Mouse (Mus musculus): ENCODE data around the gene Fam136a. TPM values are rescaled to one million over a fixed set of nuclear protein-coding genes. Genes with fewer than 3 reads are reported as not detected.
"Not testable (repeated sequence)": the region's sequence is repeated elsewhere in the genome, so short reads cannot be mapped to it uniquely, and the experiment has no call there.

The Fam136a gene
- total and polyA plus RNA-seq, 2 experiments: 41.8 to 83.2 TPM

- TF ChIP-seq CTCF (IDR thresholded peaks at IDR 0.05; ENCODE audit: low read depth, low read length) (no peak), POLR2A (IDR thresholded peaks at IDR 0.05; ENCODE audit: extremely low read depth, insufficient read depth, low read length) (no peak)
- Histone ChIP-seq H3K4me3 (ENCODE audit: insufficient read depth, low read depth, low read length) (no peak overlapping the region), H3K79me2 (ENCODE audit: control insufficient read depth, insufficient read depth, low read length) (peaks cover 3% of the 10 kb centered on the region; the same call in 1 of the 2 replicates), H3K36me3 (ENCODE audit: control insufficient read depth, insufficient read depth, low read length) (peaks cover 19% of the 10 kb centered on the region), H3K27ac (replicated peaks; ENCODE audit: insufficient read depth, low read depth, low read length) (no peak overlapping the region), H3K4me1 (ENCODE audit: control insufficient read depth, insufficient read depth, low read length) (no peaks in the 10 kb centered on the region), H3K9ac (ENCODE audit: low read depth, low read length) (no peak overlapping the region), H3K27me3 (ENCODE audit: control insufficient read depth, insufficient read depth, low read length) (no peaks in the 10 kb centered on the region)
- WGBS: 74% methylated on average over 3 of the region's 3 CpGs
- no peak for DNase-seq (ENCODE audit: extremely low read depth, low read depth, low spot score)
These were observed 12.9 kb downstream of the Fam136a start for GRCm38 (mm10) chr6:86378341-86378740.

GRCm38 (mm10) chr6:86380112-86380511, 14.7 kb downstream of the Fam136a start:
- not testable (repeated sequence) for H3K4me3 ChIP-seq (ENCODE audit: insufficient read depth, low read depth, low read length); DNase-seq (ENCODE audit: extremely low read depth, low read depth, low spot score); H3K4me1 ChIP-seq (ENCODE audit: control insufficient read depth, insufficient read depth, low read length); H3K79me2 ChIP-seq (ENCODE audit: control insufficient read depth, insufficient read depth, low read length); H3K27me3 ChIP-seq (ENCODE audit: control insufficient read depth, insufficient read depth, low read length); H3K9ac ChIP-seq (ENCODE audit: low read depth, low read length); H3K27ac ChIP-seq (replicated peaks; ENCODE audit: insufficient read depth, low read depth, low read length)
- WGBS: 77% methylated on average over 8 of the region's 8 CpGs
- H3K36me3 ChIP-seq (ENCODE audit: control insufficient read depth, insufficient read depth, low read length): peaks cover 19% of the 10 kb centered on the region

DNA sequence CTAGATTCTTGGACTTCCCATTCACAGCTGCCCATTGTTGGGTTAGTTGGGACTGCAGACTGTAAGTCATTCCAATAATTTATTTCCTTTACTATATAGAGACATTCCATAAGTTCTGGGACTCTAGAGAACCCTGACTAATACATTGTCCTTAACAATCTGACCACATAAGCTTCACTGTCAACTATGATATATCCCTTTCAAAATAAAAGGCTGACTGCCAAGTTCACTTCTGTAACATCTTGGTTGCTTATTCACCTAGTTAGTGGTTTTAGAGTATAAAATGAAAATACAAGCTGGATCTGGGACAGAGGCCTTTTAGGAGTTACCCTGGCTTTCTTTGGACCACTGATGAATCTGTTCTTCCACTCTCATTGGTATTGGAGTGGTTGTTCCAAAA, 17.1 kb downstream of the Fam136a start:
- no peaks in the 10 kb centered on the region for H3K27me3 ChIP-seq (ENCODE audit: control insufficient read depth, insufficient read depth, low read length)
- H3K79me2 ChIP-seq (ENCODE audit: control insufficient read depth, insufficient read depth, low read length): no peaks in the 10 kb centered on the region
- no peak for TF ChIP-seq POLR2A (IDR thresholded peaks at IDR 0.05; ENCODE audit: extremely low read depth, insufficient read depth, low read length)
- TF ChIP-seq CTCF (IDR thresholded peaks at IDR 0.05; ENCODE audit: low read depth, low read length): no peak
- H3K36me3 ChIP-seq (ENCODE audit: control insufficient read depth, insufficient read depth, low read length): peaks cover 12% of the 10 kb centered on the region
- no peak for DNase-seq (ENCODE audit: extremely low read depth, low read depth, low spot score)
- peaks cover 13% of the 10 kb centered on the region; the same call in 1 of the 2 replicates for H3K4me1 ChIP-seq (ENCODE audit: control insufficient read depth, insufficient read depth, low read length)
- no peak overlapping the region for H3K9ac ChIP-seq (ENCODE audit: low read depth, low read length)
- H3K4me3 ChIP-seq (ENCODE audit: insufficient read depth, low read depth, low read length): no peak overlapping the region
- no peak overlapping the region for H3K27ac ChIP-seq (replicated peaks; ENCODE audit: insufficient read depth, low read depth, low read length)

DNA sequence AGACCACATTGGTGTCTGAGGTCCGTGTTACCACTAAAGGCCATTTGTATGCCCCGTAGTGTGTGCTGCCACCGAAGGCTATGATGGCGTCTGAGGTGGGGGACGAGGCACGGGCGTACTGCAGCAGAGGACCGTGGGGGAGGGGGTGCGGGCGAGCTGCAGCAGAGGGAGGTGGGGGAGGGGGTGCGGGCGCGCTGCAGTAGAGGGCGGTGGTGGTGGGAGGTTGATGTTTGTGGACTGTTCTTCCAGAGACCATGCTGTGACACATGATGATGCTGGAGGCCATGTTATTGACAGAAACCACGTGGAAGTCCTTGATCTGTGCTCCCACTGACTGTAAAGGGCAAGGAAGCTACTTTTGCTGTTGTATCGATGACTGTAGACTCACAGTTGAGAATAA, 17.9 kb downstream of the Fam136a start:
- TF ChIP-seq POLR2A (IDR thresholded peaks at IDR 0.05; ENCODE audit: extremely low read depth, insufficient read depth, low read length) (no peak), CTCF (IDR thresholded peaks at IDR 0.05; ENCODE audit: low read depth, low read length) (no peak)
- 32% methylated on average over 15 of the region's 16 CpGs for WGBS
- DNase-seq (ENCODE audit: extremely low read depth, low read depth, low spot score): no peak
- H3K27me3 ChIP-seq (ENCODE audit: control insufficient read depth, insufficient read depth, low read length): no peaks in the 10 kb centered on the region
- H3K27ac ChIP-seq (replicated peaks; ENCODE audit: insufficient read depth, low read depth, low read length): no peak overlapping the region
- H3K4me1 ChIP-seq (ENCODE audit: control insufficient read depth, insufficient read depth, low read length): peaks cover 18% of the 10 kb centered on the region; the same call in 1 of the 2 replicates
- H3K36me3 ChIP-seq (ENCODE audit: control insufficient read depth, insufficient read depth, low read length): peaks cover 9% of the 10 kb centered on the region
- H3K9ac ChIP-seq (ENCODE audit: low read depth, low read length): no peak overlapping the region
- no peaks in the 10 kb centered on the region for H3K79me2 ChIP-seq (ENCODE audit: control insufficient read depth, insufficient read depth, low read length)
- no peak overlapping the region for H3K4me3 ChIP-seq (ENCODE audit: insufficient read depth, low read depth, low read length)

GRCm38 (mm10) chr6:86384692-86385091, 19.2 kb downstream of the Fam136a start:
- TF ChIP-seq CTCF (IDR thresholded peaks at IDR 0.05; ENCODE audit: low read depth, low read length) (no peak), POLR2A (IDR thresholded peaks at IDR 0.05; ENCODE audit: extremely low read depth, insufficient read depth, low read length) (no peak)
- Histone ChIP-seq H3K36me3 (ENCODE audit: control insufficient read depth, insufficient read depth, low read length) (peaks cover 14% of the 10 kb centered on the region), H3K27ac (replicated peaks; ENCODE audit: insufficient read depth, low read depth, low read length) (peak overlapping the region; percentile 90), H3K4me3 (ENCODE audit: insufficient read depth, low read depth, low read length) (no peak overlapping the region), H3K4me1 (ENCODE audit: control insufficient read depth, insufficient read depth, low read length) (peaks cover 19% of the 10 kb centered on the region; the same call in 1 of the 2 replicates), H3K9ac (ENCODE audit: low read depth, low read length) (no peak overlapping the region), H3K27me3 (ENCODE audit: control insufficient read depth, insufficient read depth, low read length) (no peaks in the 10 kb centered on the region), H3K79me2 (ENCODE audit: control insufficient read depth, insufficient read depth, low read length) (no peaks in the 10 kb centered on the region; the same call in 1 of the 2 replicates)
- DNase-seq (ENCODE audit: extremely low read depth, low read depth, low spot score): peak; percentile 72
- 4% methylated on average over 4 of the region's 4 CpGs for WGBS

- H3K27me3 ChIP-seq (ENCODE audit: control insufficient read depth, insufficient read depth, low read length): no peaks in the 10 kb centered on the region
- H3K27ac ChIP-seq (replicated peaks; ENCODE audit: insufficient read depth, low read depth, low read length): peak overlapping the region; percentile 90
- H3K4me1 ChIP-seq (ENCODE audit: control insufficient read depth, insufficient read depth, low read length): peaks cover 19% of the 10 kb centered on the region; the same call in 1 of the 2 replicates
- TF ChIP-seq CTCF (IDR thresholded peaks at IDR 0.05; ENCODE audit: low read depth, low read length): no peak
- TF ChIP-seq POLR2A (IDR thresholded peaks at IDR 0.05; ENCODE audit: extremely low read depth, insufficient read depth, low read length): no peak
- H3K9ac ChIP-seq (ENCODE audit: low read depth, low read length): 0 out of 2 replicates have a peak overlapping the region, but pooled peaks have one; percentile 33
- H3K36me3 ChIP-seq (ENCODE audit: control insufficient read depth, insufficient read depth, low read length): peaks cover 20% of the 10 kb centered on the region
- 35% methylated on average over 5 of the region's 5 CpGs for WGBS
- H3K79me2 ChIP-seq (ENCODE audit: control insufficient read depth, insufficient read depth, low read length): peaks cover 4% of the 10 kb centered on the region; the same call in 1 of the 2 replicates
- peak; percentile 88 for DNase-seq (ENCODE audit: extremely low read depth, low read depth, low spot score)
- H3K4me3 ChIP-seq (ENCODE audit: insufficient read depth, low read depth, low read length): no peak overlapping the region
These were observed 20.1 kb downstream of the Fam136a start for GRCm38 (mm10) chr6:86385362-86386104.
